Mouse (Mus musculus): Measurements from ENCODE around the gene Col25a1. TPM values are rescaled to one million over a fixed set of nuclear protein-coding genes. Genes with fewer than 3 reads are reported as not detected.

Gene Col25a1
- polyA plus RNA-seq, 1 experiment: 24.7 TPM

- DNase-seq (ENCODE audit: low spot score): no peak
Measured at GRCm38 (mm10) chr3:130252355-130252754, 121.1 kb downstream of the Col25a1 start.

GRCm38 (mm10) chr3:130256059-130256458 is 124.8 kb downstream of the Col25a1 start:
- DNase-seq (ENCODE audit: low spot score): no peak

- DNase-seq (ENCODE audit: low spot score): no peak
Measured at GRCm38 (mm10) chr3:130256610-130257009, 125.3 kb downstream of the Col25a1 start.

- DNase-seq (ENCODE audit: low spot score): no peak
Measured at GRCm38 (mm10) chr3:130259670-130260069, 128.4 kb downstream of the Col25a1 start.

GRCm38 (mm10) chr3:130260316-130260715 is 129.0 kb downstream of the Col25a1 start:
- DNase-seq (ENCODE audit: low spot score): no peak

- DNase-seq (ENCODE audit: low spot score): no peak
Measured at GRCm38 (mm10) chr3:130265104-130265503, 133.8 kb downstream of the Col25a1 start.

GRCm38 (mm10) chr3:130270509-130270908 is 139.2 kb downstream of the Col25a1 start:
- DNase-seq (ENCODE audit: low spot score): no peak

GRCm38 (mm10) chr3:130273949-130274348 is 142.6 kb downstream of the Col25a1 start:
- DNase-seq (ENCODE audit: low spot score): no peak

- no peak for DNase-seq (ENCODE audit: low spot score)
Measured at GRCm38 (mm10) chr3:130278298-130279050, 147.2 kb downstream of the Col25a1 start.

- DNase-seq (ENCODE audit: low spot score): no peak
Measured at GRCm38 (mm10) chr3:130283011-130283760, 151.9 kb downstream of the Col25a1 start.

- no peak for DNase-seq (ENCODE audit: low spot score)
Measured at GRCm38 (mm10) chr3:130288102-130288501, 156.8 kb downstream of the Col25a1 start.

- no peak for DNase-seq (ENCODE audit: low spot score)
Measured at GRCm38 (mm10) chr3:130288756-130289155, 157.5 kb downstream of the Col25a1 start.

GRCm38 (mm10) chr3:130289220-130289619 is 157.9 kb downstream of the Col25a1 start:
- no peak for DNase-seq (ENCODE audit: low spot score)

- no peak for DNase-seq (ENCODE audit: low spot score)
Measured at GRCm38 (mm10) chr3:130290175-130290574, 158.9 kb downstream of the Col25a1 start.

- no peak for DNase-seq (ENCODE audit: low spot score)
Measured at GRCm38 (mm10) chr3:130290672-130291071, 159.4 kb downstream of the Col25a1 start.

- no peak for DNase-seq (ENCODE audit: low spot score)
Measured at GRCm38 (mm10) chr3:130291926-130292325, 160.6 kb downstream of the Col25a1 start.

- no peak for DNase-seq (ENCODE audit: low spot score)
Measured at GRCm38 (mm10) chr3:130300530-130300929, 169.2 kb downstream of the Col25a1 start.

- no peak for DNase-seq (ENCODE audit: low spot score)
Measured at GRCm38 (mm10) chr3:130303597-130303996, 172.3 kb downstream of the Col25a1 start.

- no peak for DNase-seq (ENCODE audit: low spot score)
Measured at GRCm38 (mm10) chr3:130304827-130305226, 173.5 kb downstream of the Col25a1 start.

- DNase-seq (ENCODE audit: low spot score): no peak
Measured at GRCm38 (mm10) chr3:130305686-130306085, 174.4 kb downstream of the Col25a1 start.

- no peak for DNase-seq (ENCODE audit: low spot score)
Measured at GRCm38 (mm10) chr3:130309277-130309676, 178.0 kb downstream of the Col25a1 start.

- DNase-seq (ENCODE audit: low spot score): no peak
Measured at GRCm38 (mm10) chr3:130310694-130311305, 179.5 kb downstream of the Col25a1 start.

- no peak for DNase-seq (ENCODE audit: low spot score)
Measured at GRCm38 (mm10) chr3:130313246-130313645, 181.9 kb downstream of the Col25a1 start.

All from urinary bladder, adult 2 months (tissue).